Mouse (Mus musculus): ENCODE data around the gene Atp8b3. TPM values are rescaled to one million over a fixed set of nuclear protein-coding genes. Genes with fewer than 3 reads are reported as not detected.
A peak's percentile ranks its signal among the peaks of the same experiment; 100 is the strongest.

Atp8b3 gene
- total RNA-seq, 2 experiments from 2014 or later: 0.12 to 0.31 TPM

GRCm38 (mm10) chr10:80535711-80536110 is 3.2 kb downstream of the Atp8b3 start:
- DNase-seq (ENCODE audit: low spot score in 2 of 2): no peak
- no peak overlapping the region for H3K27ac ChIP-seq
- no peak for TF ChIP-seq CTCF (conservative IDR thresholded peaks at IDR 0.05)

GRCm38 (mm10) chr10:80535071-80535470 is 3.9 kb downstream of the Atp8b3 start:
- Histone ChIP-seq H3K27ac (no peak overlapping the region), H3K4me3 (no peak overlapping the region)
- TF ChIP-seq CTCF (conservative IDR thresholded peaks at IDR 0.05): no peak
- no peak for DNase-seq (ENCODE audit: low spot score in 2 of 2)

More at GRCm38 (mm10) chr10:80535711-80536110, 3.2 kb downstream of the Atp8b3 start:
- H3K4me3 ChIP-seq: no peak overlapping the region

GRCm38 (mm10) chr10:80533704-80534103 is 5.2 kb downstream of the Atp8b3 start:
- Histone ChIP-seq H3K4me3 (no peak overlapping the region), H3K27ac (no peak overlapping the region)
- no peak for DNase-seq (ENCODE audit: low spot score in 2 of 2)
- TF ChIP-seq CTCF (conservative IDR thresholded peaks at IDR 0.05): no peak

- DNase-seq (ENCODE audit: low spot score in 2 of 2): no peak
- TF ChIP-seq CTCF (conservative IDR thresholded peaks at IDR 0.05): no peak
- H3K27ac ChIP-seq: no peak overlapping the region
- no peak overlapping the region for H3K4me3 ChIP-seq
Measured at GRCm38 (mm10) chr10:80532783-80533182, 6.1 kb downstream of the Atp8b3 start.

DNA sequence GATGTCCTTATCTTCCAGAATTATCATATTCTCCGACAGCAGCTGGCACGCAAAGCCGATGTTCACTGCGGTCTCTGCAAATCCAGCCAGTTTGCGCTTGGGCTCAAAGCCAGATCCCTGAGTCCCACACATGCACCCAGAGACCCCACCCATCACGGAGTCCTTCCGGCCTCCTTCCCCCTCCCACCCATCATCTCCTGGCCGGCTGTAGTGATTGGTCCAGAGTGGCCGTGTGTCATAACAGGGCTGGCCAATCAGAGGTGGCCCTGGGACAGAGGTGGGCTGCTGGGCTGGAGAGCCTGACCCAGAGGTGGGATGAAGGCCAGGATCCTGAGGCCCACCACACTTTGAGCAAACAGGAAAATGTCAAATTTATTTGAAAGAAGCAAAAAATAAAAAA is 12.8 kb downstream of the Atp8b3 start:
- no peak overlapping the region for H3K4me3 ChIP-seq
- no peak for TF ChIP-seq CTCF (conservative IDR thresholded peaks at IDR 0.05)
- no peak overlapping the region for H3K27ac ChIP-seq
- DNase-seq (ENCODE audit: low spot score in 2 of 2): no peak

DNA sequence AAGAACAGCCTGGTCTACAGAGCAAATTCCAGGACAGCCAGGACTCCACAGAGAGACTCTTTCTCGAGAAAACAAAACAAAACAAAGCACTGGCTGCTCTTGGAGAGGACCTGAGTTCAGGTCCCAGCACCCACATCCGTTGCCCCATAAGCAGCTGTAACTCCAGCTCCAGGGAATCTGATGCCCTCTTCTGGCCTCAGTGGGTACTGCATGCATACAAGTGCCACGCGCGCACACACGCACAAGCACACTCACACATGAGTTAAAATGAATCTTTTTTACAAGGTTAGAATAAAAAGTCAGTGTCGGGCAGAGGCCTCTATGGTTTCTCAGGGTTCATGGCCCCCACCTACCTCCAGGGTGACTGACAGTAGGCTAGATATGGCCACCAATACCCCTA is 15.6 kb downstream of the Atp8b3 start:
- TF ChIP-seq CTCF (conservative IDR thresholded peaks at IDR 0.05): peak; percentile 54
- no peak for DNase-seq (ENCODE audit: low spot score in 2 of 2)
- no peak overlapping the region for H3K27ac ChIP-seq
- H3K4me3 ChIP-seq: no peak overlapping the region

DNA sequence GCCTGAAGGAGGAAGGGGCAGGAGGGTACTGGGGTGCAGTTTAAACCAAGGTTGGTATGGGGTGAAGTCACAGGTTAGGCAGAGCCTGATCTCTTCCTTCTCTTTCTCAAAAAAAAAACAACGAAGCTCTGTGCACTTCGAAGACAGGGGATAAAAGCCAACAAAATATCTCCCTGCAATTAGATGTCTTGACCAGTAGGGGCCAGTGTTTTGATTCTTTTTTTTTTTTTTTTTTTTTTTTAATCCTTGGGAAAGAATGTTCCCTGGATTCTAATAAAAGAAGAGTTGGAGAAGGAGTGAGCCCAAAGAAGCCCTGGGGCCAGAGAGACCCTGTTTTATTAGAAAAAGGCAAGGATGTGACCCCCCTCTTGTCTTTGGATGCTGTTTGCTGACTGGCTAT is 19.6 kb downstream of the Atp8b3 start:
- TF ChIP-seq CTCF (conservative IDR thresholded peaks at IDR 0.05): peak; percentile 69
- Histone ChIP-seq H3K4me3 (no peak overlapping the region), H3K27ac (no peak overlapping the region)
- DNase-seq (ENCODE audit: low spot score in 2 of 2): no peak

- Histone ChIP-seq H3K4me3 (no peak overlapping the region), H3K27ac (no peak overlapping the region)
- no peak for TF ChIP-seq CTCF (conservative IDR thresholded peaks at IDR 0.05)
- no peak for DNase-seq (ENCODE audit: low spot score in 2 of 2)
Measured at GRCm38 (mm10) chr10:80513739-80514138, 25.2 kb downstream of the Atp8b3 start.

GRCm38 (mm10) chr10:80510273-80510660 is 28.7 kb downstream of the Atp8b3 start:
- DNase-seq (ENCODE audit: low spot score in 2 of 2): no peak
- no peak for TF ChIP-seq CTCF (conservative IDR thresholded peaks at IDR 0.05)
- H3K27ac ChIP-seq: no peak overlapping the region
- H3K4me3 ChIP-seq: no peak overlapping the region

- peak; percentile 68 to 87 for DNase-seq (ENCODE audit: low spot score in 2 of 2)
- H3K4me3 ChIP-seq: peak overlapping the region; percentile 40
Measured at GRCm38 (mm10) chr10:80509412-80510272, 29.3 kb downstream of the Atp8b3 start.

GRCm38 (mm10) chr10:80506222-80506621 is 32.7 kb downstream of the Atp8b3 start:
- Histone ChIP-seq H3K27ac (no peak overlapping the region), H3K4me3 (no peak overlapping the region)
- peak; percentile 74 for TF ChIP-seq CTCF (conservative IDR thresholded peaks at IDR 0.05)
- DNase-seq (ENCODE audit: low spot score in 2 of 2): peak; percentile 15 to 72

More at GRCm38 (mm10) chr10:80509412-80510272, 29.3 kb downstream of the Atp8b3 start:
- no peak overlapping the region for H3K27ac ChIP-seq
- TF ChIP-seq CTCF (conservative IDR thresholded peaks at IDR 0.05): peak; percentile 96

GRCm38 (mm10) chr10:80504724-80505123 is 34.2 kb downstream of the Atp8b3 start:
- Histone ChIP-seq H3K4me3 (no peak overlapping the region), H3K27ac (no peak overlapping the region)
- no peak for DNase-seq (ENCODE audit: low spot score in 2 of 2)
- no peak for TF ChIP-seq CTCF (conservative IDR thresholded peaks at IDR 0.05)

DNA sequence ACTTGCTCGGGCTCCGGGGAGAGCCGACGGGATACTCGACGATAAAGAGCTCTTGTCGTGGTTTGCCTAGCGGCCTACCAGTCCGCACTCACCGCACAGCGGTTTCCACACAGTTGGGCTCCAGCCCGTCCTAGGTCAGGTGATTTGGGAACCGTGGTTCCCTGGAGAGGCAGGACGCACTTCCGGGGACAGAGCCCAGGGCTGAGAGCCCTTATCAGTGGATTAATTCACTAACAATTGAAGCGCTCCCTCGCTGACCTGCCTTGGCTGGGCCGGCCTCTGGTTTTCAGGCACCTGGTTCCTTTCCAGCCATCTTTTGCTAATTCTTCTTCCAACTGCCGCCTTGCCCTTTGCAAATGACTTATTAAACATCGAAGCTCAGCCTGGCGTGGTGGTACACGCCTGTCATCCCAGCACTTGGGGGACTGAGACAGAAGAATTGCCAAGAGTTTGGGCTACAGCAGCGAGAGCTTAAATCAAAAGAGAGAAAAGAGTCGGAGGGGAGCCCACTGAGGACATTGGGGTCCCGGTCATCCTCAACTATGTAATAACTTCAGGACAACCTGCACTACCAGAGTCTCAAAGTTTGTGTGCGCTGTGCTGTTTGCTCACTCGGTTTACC is 35.2 kb downstream of the Atp8b3 start:
- no peak for DNase-seq (ENCODE audit: low spot score in 2 of 2)
- no peak for TF ChIP-seq CTCF (conservative IDR thresholded peaks at IDR 0.05)
- no peak overlapping the region for H3K4me3 ChIP-seq
- H3K27ac ChIP-seq: no peak overlapping the region

Data from layer of hippocampus, adult 2 months (tissue).